Comparison of ENCODE assay signal across 8 mouse cellular contexts in the genomic region with DNA sequence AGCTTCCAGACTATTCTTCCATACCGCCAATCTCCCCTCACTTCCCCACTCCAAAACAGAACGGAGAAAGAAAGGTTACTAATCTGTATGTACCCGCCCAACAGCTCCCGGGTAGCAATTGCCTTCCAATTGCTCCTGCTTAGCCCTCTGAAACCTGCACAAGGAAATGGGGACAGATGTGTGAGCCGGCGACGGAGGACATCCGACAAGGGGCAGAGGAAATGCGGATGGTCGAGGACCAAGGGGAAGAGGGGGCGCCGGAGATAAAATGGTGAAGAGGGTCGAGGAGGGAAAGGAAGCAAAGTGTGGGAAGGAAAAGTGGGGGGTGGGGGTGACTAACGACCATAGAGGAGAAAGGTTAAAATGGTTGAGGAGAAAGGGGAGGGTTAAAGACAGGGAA. TPM values are rescaled to one million over a fixed set of nuclear protein-coding genes. Genes with fewer than 3 reads are reported as not detected.
DNase-seq lines count a peak whose midpoint lies in the region; ATAC-seq and TF ChIP-seq lines count a peak whose summit lies in the region.

No protein-coding gene starts in this region.

- no peaks in the 10 kb centered on the region for H3K36me3 ChIP-seq in hindbrain, embryonic 16.5 days (ENCODE audit: control insufficient read depth, insufficient read depth, low read length)

- peak overlapping the region; percentile 97 for H3K27ac ChIP-seq in gastrocnemius, adult 2 months
- peak overlapping the region; percentile 93 for H3K27ac ChIP-seq in hindbrain, embryonic 16.5 days (ENCODE audit: low read depth, low read length)

- intact Hi-C loops in gastrocnemius, adult 2 months (cut with DNase I): loop anchor here (10.0 kb wide), 1 partner anchor 375 kb away; a partner anchor contains a TSS
- intact Hi-C loops in gastrocnemius, postnatal 14 days (cut with DNase I; ENCODE audit: low total_unique reads): no loop called here

- H3K9ac ChIP-seq in hindbrain, embryonic 16.5 days (ENCODE audit: low read depth, low read length): peak overlapping the region; percentile 99

- no peak for TF ChIP-seq CTCF in gastrocnemius, adult 2 months (IDR thresholded peaks at IDR 0.05)

- ATAC-seq in common myeloid progenitor, adult 5-6 weeks (replicated peaks; ENCODE audit: low read depth, poor library complexity, severe bottlenecking): peak; percentile 21
- ATAC-seq in hindbrain, embryonic 16.5 days: peak; percentile 9; the same call in 1 of the 2 replicates
- 0 out of 2 replicates have a peak, but pooled peaks have one; percentile 25 for ATAC-seq in megakaryocyte-erythroid progenitor cell, adult 5-6 weeks (replicated peaks; ENCODE audit: low FRiP score, low TSS enrichment, poor library complexity, severe bottlenecking)

- H3K4me3 ChIP-seq in gastrocnemius, adult 2 months: peak overlapping the region; percentile 98
- H3K4me3 ChIP-seq in hindbrain, embryonic 16.5 days (ENCODE audit: low read length): peak overlapping the region; percentile 93

- no peaks in the 10 kb centered on the region for H3K27me3 ChIP-seq in hindbrain, embryonic 16.5 days (replicated peaks; ENCODE audit: control insufficient read depth, insufficient read depth, low read length)

- no peaks in the 10 kb centered on the region for H3K9me3 ChIP-seq in hindbrain, embryonic 16.5 days (ENCODE audit: control insufficient read depth, low read length)

- WGBS in hindbrain, embryonic 16.5 days: 2% methylated on average over 14 of the region's 14 CpGs

- no peak for DNase-seq in gastrocnemius, adult 2 months
- DNase-seq in gastrocnemius, postnatal 14 days: no peak
- DNase-seq in 416B (ENCODE audit: low read depth): peak; percentile 42
- peak; percentile 57 for DNase-seq in thymus, postnatal 4 days
- no peak for DNase-seq in right cerebral cortex, postnatal 25 days

- peaks cover 17% of the 10 kb centered on the region for H3K4me1 ChIP-seq in hindbrain, embryonic 16.5 days (ENCODE audit: control insufficient read depth, insufficient read depth, low read depth, low read length)

- peak overlapping the region; percentile 71 for H3K4me2 ChIP-seq in hindbrain, embryonic 16.5 days (ENCODE audit: low read length)

RNA-seq across cellular contexts. Expression of a gene that starts 0.6 kb away (rescaled TPM):
- total RNA-seq in gastrocnemius, adult 2 months (2021): 10 to 100 TPM; 50.8 to 56.0 TPM
- 10 to 100 TPM; 37.7 to 38.7 TPM for total RNA-seq in gastrocnemius, postnatal 14 days (2021)
- 24.9 and 26.6 TPM in 2 replicates for total RNA-seq in common myeloid progenitor, adult 5-6 weeks (2017)
- polyA plus RNA-seq in hindbrain, embryonic 16.5 days (2015; fragmentation: Nextera tagmentation; extraction: Ambion mirVana): 25.8 and 32.1 TPM in 2 replicates
- total RNA-seq in megakaryocyte-erythroid progenitor cell, adult 5-6 weeks (2014; fragmentation: Nextera tagmentation): 8.8 and 11.3 TPM in 2 replicates
- total RNA-seq in megakaryocyte-erythroid progenitor cell, adult 5-6 weeks (2017): 12.5 and 17.6 TPM in 2 replicates

RNA-seq across cellular contexts. Expression of a gene that starts 27.7 kb away (rescaled TPM):
- 10 to 100 TPM; 33.6 to 35.8 TPM for total RNA-seq in gastrocnemius, adult 2 months (2021)
- 10 to 100 TPM; 29.0 to 31.3 TPM for total RNA-seq in gastrocnemius, postnatal 14 days (2021)
- total RNA-seq in common myeloid progenitor, adult 5-6 weeks (2017): 6.2 and 35.8 TPM in 2 replicates
- 50.1 and 56.7 TPM in 2 replicates for polyA plus RNA-seq in hindbrain, embryonic 16.5 days (2015; fragmentation: Nextera tagmentation; extraction: Ambion mirVana)
- 12.8 and 27.1 TPM in 2 replicates for total RNA-seq in megakaryocyte-erythroid progenitor cell, adult 5-6 weeks (2014; fragmentation: Nextera tagmentation)
- total RNA-seq in megakaryocyte-erythroid progenitor cell, adult 5-6 weeks (2017): 5.9 and 16.1 TPM in 2 replicates

Comparison
In these comparisons a context has a peak if more than half of its experiments do, and no peak if none do; other contexts are left out.
1. DNase-seq: peak in 416B (single experiment) and thymus, postnatal 4 days (single experiment); none in gastrocnemius, adult 2 months (single experiment), gastrocnemius, postnatal 14 days (single experiment) and right cerebral cortex, postnatal 25 days (single experiment).
2. Peak in every context shown above with its lines, with median percentiles within 50 percentile points of each other: ATAC-seq.